Mouse (Mus musculus): ENCODE measurements around the gene Ecel1.

DNA sequence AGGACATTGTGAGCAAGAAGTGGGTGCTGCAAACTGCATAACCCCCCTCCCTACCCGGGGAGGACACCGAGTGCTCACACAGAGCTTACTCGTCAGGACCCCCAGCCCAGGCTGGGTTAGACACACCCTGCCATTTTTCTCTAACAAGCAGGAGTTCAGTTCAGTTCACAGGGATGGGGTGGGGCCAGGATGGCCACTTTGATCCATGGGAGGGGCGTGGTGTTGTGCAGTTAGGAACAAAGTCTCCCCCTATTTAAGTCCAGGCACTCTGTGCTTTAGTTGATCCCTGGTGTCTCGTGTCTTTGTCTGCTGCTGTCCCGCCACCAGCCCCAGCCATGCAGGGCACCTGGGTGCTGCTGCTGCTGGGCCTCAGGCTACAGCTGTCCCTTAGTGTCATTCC, 31.6 kb downstream of the Ecel1 start, which contains the start of gene Akp3:
- no peak for TF ChIP-seq CTCF (conservative IDR thresholded peaks at IDR 0.05; ENCODE audit: low read length)
- no peak for TF ChIP-seq POU5F1 (IDR thresholded peaks at IDR 0.05; ENCODE audit: borderline replicate concordance, low read length)
